In the genomic region with DNA sequence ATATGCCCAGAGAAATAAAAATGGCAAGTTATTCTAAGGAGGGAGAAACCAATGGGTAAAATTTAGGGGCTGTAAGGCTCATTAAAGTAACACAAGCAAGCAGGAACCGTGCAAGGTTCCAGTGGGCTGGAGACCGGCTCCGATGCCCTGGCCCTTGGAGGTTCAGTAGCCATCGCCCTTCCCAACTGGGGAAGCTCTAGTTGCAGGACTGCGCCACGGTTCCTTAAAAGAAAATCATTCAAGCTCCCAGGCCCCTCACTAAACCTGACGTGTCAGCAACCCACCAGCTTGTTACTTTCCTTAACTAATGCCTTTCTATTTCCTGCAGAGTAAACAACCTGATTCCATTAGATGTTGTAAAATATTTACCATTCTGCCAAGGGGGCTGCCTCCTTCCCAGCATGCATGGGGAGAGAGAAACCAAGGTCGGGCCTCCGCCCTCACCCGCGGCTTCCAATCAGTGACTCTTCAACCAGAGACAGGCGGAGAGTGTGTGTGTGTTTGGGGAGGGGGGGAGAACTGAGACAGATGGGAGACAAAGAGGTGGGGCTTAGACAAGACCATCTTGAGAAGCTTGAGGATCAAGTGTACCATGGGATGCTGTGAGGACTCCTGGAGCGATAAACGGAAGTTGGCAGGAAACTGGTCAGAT, we compare ENCODE assay signal across 28 mouse cellular contexts.
DNase-seq lines count a peak whose midpoint lies in the region; ATAC-seq lines count a peak whose summit lies in the region.
"Had no signal": no experiment of that assay in that cellular context is flagged by ENCODE, and none has a peak within 500 bp of the region (broad histone marks: within the 10 kb centered on the region; RNA-seq: fewer than 3 reads in every experiment).

No protein-coding gene starts in this region.

- no peaks in the 10 kb centered on the region for H3K9me3 ChIP-seq in hindbrain, embryonic 16.5 days (ENCODE audit: control insufficient read depth, low read length)
- H3K9me3 ChIP-seq in hindbrain, embryonic 12.5 days (replicated peaks) = no peaks in the 10 kb centered on the region
- H3K9me3 ChIP-seq in kidney, embryonic 15.5 days (replicated peaks) = no peaks in the 10 kb centered on the region
- H3K9me3 ChIP-seq: forebrain, embryonic 10.5 days; forebrain, embryonic 13.5 days; heart, embryonic 12.5 days; heart, embryonic 15.5 days; hindbrain, embryonic 10.5 days had no signal

- 90% methylated on average over 14 of the region's 14 CpGs for WGBS in hindbrain, embryonic 16.5 days
- WGBS in hindbrain, embryonic 12.5 days = 89% methylated on average over 14 of the region's 14 CpGs
- WGBS in kidney, embryonic 15.5 days = 74% methylated on average over 14 of the region's 14 CpGs

- no peak overlapping the region for H3K4me3 ChIP-seq in hindbrain, embryonic 16.5 days (ENCODE audit: low read length)
- no peak overlapping the region for H3K4me3 ChIP-seq in hindbrain, embryonic 12.5 days
- no peak overlapping the region for H3K4me3 ChIP-seq in kidney, embryonic 15.5 days (replicated peaks)
- H3K4me3 ChIP-seq: forebrain, embryonic 10.5 days; forebrain, embryonic 13.5 days; heart, embryonic 12.5 days; heart, embryonic 15.5 days; hindbrain, embryonic 10.5 days had no signal

- ATAC-seq in hindbrain, embryonic 16.5 days = 0 out of 2 replicates have a peak, but pooled peaks have one; percentile 34
- no peak for ATAC-seq in hindbrain, embryonic 12.5 days (ENCODE audit: low FRiP score)
- ATAC-seq in kidney, embryonic 15.5 days (replicated peaks; ENCODE audit: low FRiP score) = peak; percentile 76
- ATAC-seq: forebrain, embryonic 13.5 days; forebrain, embryonic 16.5 days; Patski had no signal

- no peak for DNase-seq in kidney, adult 18-20 months
- peak; percentile 27 for DNase-seq in kidney, postnatal 10 days
- no peak for DNase-seq in kidney, adult 11 months
- DNase-seq in retina, postnatal 1 day = peak; percentile 33
- no peak for DNase-seq in retina, embryonic 14.5 days (ENCODE audit: low spot score)
- DNase-seq: adrenal gland, postnatal 10 days; adrenal gland, postnatal 36 days; B cell, adult 2 months; cerebellum, adult 18-20 months; cerebellum, adult 9-10 months; cerebellum, postnatal 14 days; gastrocnemius, postnatal 10 days; gastrocnemius, postnatal 36 days; heart, postnatal 10 days; heart, postnatal 36 days had no signal

- H3K27ac ChIP-seq in hindbrain, embryonic 16.5 days (ENCODE audit: low read depth, low read length) = no peak overlapping the region
- no peak overlapping the region for H3K27ac ChIP-seq in hindbrain, embryonic 12.5 days
- peak overlapping the region; percentile 64; the same call in 1 of the 2 replicates for H3K27ac ChIP-seq in kidney, embryonic 15.5 days
- H3K27ac ChIP-seq: forebrain, embryonic 10.5 days; forebrain, embryonic 13.5 days; heart, embryonic 15.5 days; hindbrain, embryonic 10.5 days; hindbrain, embryonic 14.5 days had no signal

- no peak overlapping the region for H3K9ac ChIP-seq in hindbrain, embryonic 16.5 days (ENCODE audit: low read depth, low read length)
- no peak overlapping the region for H3K9ac ChIP-seq in hindbrain, embryonic 12.5 days
- no peak overlapping the region for H3K9ac ChIP-seq in kidney, embryonic 15.5 days
- H3K9ac ChIP-seq: forebrain, embryonic 13.5 days; heart, embryonic 12.5 days; heart, embryonic 15.5 days; hindbrain, embryonic 14.5 days had no signal

- no peaks in the 10 kb centered on the region for H3K36me3 ChIP-seq in hindbrain, embryonic 16.5 days (ENCODE audit: control insufficient read depth, insufficient read depth, low read length)
- H3K36me3 ChIP-seq in hindbrain, embryonic 12.5 days = no peaks in the 10 kb centered on the region
- no peaks in the 10 kb centered on the region for H3K36me3 ChIP-seq in kidney, embryonic 15.5 days
- H3K36me3 ChIP-seq: forebrain, embryonic 10.5 days; G1E; heart, embryonic 12.5 days; heart, embryonic 15.5 days; hindbrain, embryonic 10.5 days had no signal

- H3K4me2 ChIP-seq in hindbrain, embryonic 16.5 days (ENCODE audit: low read length) = no peak overlapping the region
- no peak overlapping the region for H3K4me2 ChIP-seq in hindbrain, embryonic 12.5 days (replicated peaks)
- H3K4me2 ChIP-seq in kidney, embryonic 15.5 days = no peak overlapping the region
- H3K4me2 ChIP-seq: forebrain, embryonic 13.5 days; heart, embryonic 12.5 days; heart, embryonic 15.5 days; hindbrain, embryonic 14.5 days had no signal

- H3K4me1 ChIP-seq in hindbrain, embryonic 16.5 days (ENCODE audit: control insufficient read depth, insufficient read depth, low read depth, low read length) = no peaks in the 10 kb centered on the region
- no peaks in the 10 kb centered on the region for H3K4me1 ChIP-seq in hindbrain, embryonic 12.5 days
- 0 out of 2 replicates have a peak, but pooled peaks cover 6% of the 10 kb centered on the region for H3K4me1 ChIP-seq in kidney, embryonic 15.5 days
- H3K4me1 ChIP-seq: forebrain, embryonic 10.5 days; forebrain, embryonic 13.5 days; heart, embryonic 15.5 days had no signal

- no peaks in the 10 kb centered on the region for H3K27me3 ChIP-seq in hindbrain, embryonic 16.5 days (replicated peaks; ENCODE audit: control insufficient read depth, insufficient read depth, low read length)
- H3K27me3 ChIP-seq in hindbrain, embryonic 12.5 days = no peaks in the 10 kb centered on the region
- H3K27me3 ChIP-seq in kidney, embryonic 15.5 days = no peaks in the 10 kb centered on the region
- H3K27me3 ChIP-seq: CH12.LX; forebrain, embryonic 13.5 days; heart, embryonic 12.5 days; heart, embryonic 15.5 days; Patski had no signal

Comparison
In these comparisons a context has a peak if more than half of its experiments do, and no peak if none do; other contexts are left out.
1. DNase-seq: peak in kidney, postnatal 10 days (single experiment) and retina, postnatal 1 day (single experiment); none in kidney, adult 18-20 months (single experiment), kidney, adult 11 months (single experiment) and retina, embryonic 14.5 days (single experiment).